Comparison of ENCODE assay signal across 8 mouse cellular contexts in genomic region chr10:78350796-78351556, GRCm38 (mm10). TPM values are rescaled to one million over a fixed set of nuclear protein-coding genes. Genes with fewer than 3 reads are reported as not detected.
DNase-seq lines count a peak whose midpoint lies in the region; ATAC-seq and TF ChIP-seq lines count a peak whose summit lies in the region.

No protein-coding gene starts in this region.

- no peaks in the 10 kb centered on the region for H3K9me3 ChIP-seq in megakaryocyte, embryonic 14.5 days
- H3K9me3 ChIP-seq in limb, embryonic 11.5 days (ENCODE audit: control insufficient read depth, low read length): no peaks in the 10 kb centered on the region

- peak overlapping the region; percentile 94 for H3K9ac ChIP-seq in limb, embryonic 11.5 days (ENCODE audit: low read length)

- H3K4me2 ChIP-seq in limb, embryonic 11.5 days (ENCODE audit: low read depth, severe bottlenecking): peak overlapping the region; percentile 93

- DNase-seq in adrenal gland, postnatal 10 days: peak; percentile 39
- no peak for DNase-seq in adrenal gland, postnatal 4 days (ENCODE audit: low spot score in 2 of 2)
- DNase-seq in limb, embryonic 11.5 days (ENCODE audit: low spot score): no peak
- DNase-seq in layer of hippocampus, adult 18-20 months (ENCODE audit: low spot score in 2 of 2): no peak

- peaks cover 88% of the 10 kb centered on the region for H3K4me1 ChIP-seq in megakaryocyte, embryonic 14.5 days
- H3K4me1 ChIP-seq in limb, embryonic 11.5 days (ENCODE audit: control insufficient read depth, insufficient read depth, low read length): peaks cover 16% of the 10 kb centered on the region
- H3K4me1 ChIP-seq in olfactory bulb, adult 2 months (ENCODE audit: control insufficient read depth, insufficient read depth, low read length): peaks cover 34% of the 10 kb centered on the region

- 47% methylated on average over 6 of the region's 6 CpGs for WGBS in limb, embryonic 11.5 days
- 7% methylated on average over 6 of the region's 6 CpGs for WGBS in olfactory bulb, adult 2 months

- no peak for TF ChIP-seq POLR2A in olfactory bulb, adult 2 months (IDR thresholded peaks at IDR 0.05; ENCODE audit: insufficient read depth, low read depth, low read length)

- ATAC-seq in megakaryocyte, adult 5-6 weeks (ENCODE audit: poor library complexity, severe bottlenecking): no peak
- no peak for ATAC-seq in limb, embryonic 11.5 days (ENCODE audit: insufficient number of reproducible peaks, low FRiP score, low TSS enrichment, low read depth)
- no peak for ATAC-seq in activated CD4-positive, CD25-positive, alpha-beta regulatory T cell, adult 4 months

- peaks cover 5% of the 10 kb centered on the region for H3K27me3 ChIP-seq in megakaryocyte, embryonic 14.5 days (replicated peaks)
- H3K27me3 ChIP-seq in limb, embryonic 11.5 days (ENCODE audit: control insufficient read depth, insufficient read depth, low read length): no peaks in the 10 kb centered on the region

- peaks cover 37% of the 10 kb centered on the region for H3K36me3 ChIP-seq in megakaryocyte, embryonic 14.5 days (replicated peaks; ENCODE audit: low read length)
- no peaks in the 10 kb centered on the region for H3K36me3 ChIP-seq in limb, embryonic 11.5 days (ENCODE audit: control insufficient read depth, insufficient read depth, low read length)

- H3K27ac ChIP-seq in limb, embryonic 11.5 days (replicated peaks; ENCODE audit: low read depth, low read length): no peak overlapping the region
- no peak overlapping the region for H3K27ac ChIP-seq in olfactory bulb, adult 2 months (ENCODE audit: insufficient read depth, low read depth, low read length)

- H3K4me3 ChIP-seq in megakaryocyte, embryonic 14.5 days (replicated peaks): peak overlapping the region; percentile 93
- H3K4me3 ChIP-seq in limb, embryonic 11.5 days (ENCODE audit: low read depth, low read length): peak overlapping the region; percentile 78
- peak overlapping the region; percentile 71 for H3K4me3 ChIP-seq in olfactory bulb, adult 2 months (ENCODE audit: insufficient read depth, low read depth, low read length)

- no peak for TF ChIP-seq CTCF in olfactory bulb, adult 2 months (IDR thresholded peaks at IDR 0.05; ENCODE audit: insufficient read depth, low read depth, low read length)

RNA-seq across cellular contexts. Expression of gene Agpat3, which starts 1.3 kb away (rescaled TPM):
- total RNA-seq in adrenal gland, postnatal 10 days (2021): 100 to 1,000 TPM; 327 to 351 TPM
- 100 to 1,000 TPM; 203 to 217 TPM for total RNA-seq in adrenal gland, postnatal 4 days (2021)
- polyA plus RNA-seq in megakaryocyte, embryonic 14.5 days (2012; ENCODE audit: insufficient read depth, low replicate concordance): 205 and 237 TPM in 2 replicates
- total RNA-seq in megakaryocyte, adult 5-6 weeks (2015): 1.8 and 2.4 TPM in 2 replicates
- 2.8 and 5.2 TPM in 2 replicates for total RNA-seq in megakaryocyte, adult 5-6 weeks (2017)
- 37.4 and 38.0 TPM in 2 replicates for polyA plus RNA-seq in limb, embryonic 11.5 days (2014; fragmentation: Nextera tagmentation; extraction: Ambion mirVana)
- 102 TPM in 1 of 2 replicates, not detected in the other for polyA plus RNA-seq in olfactory bulb, adult 2 months (2012; ENCODE audit: insufficient read depth, insufficient read length, low replicate concordance, missing spikeins)
- 100 to 1,000 TPM; 217 to 218 TPM for total RNA-seq in layer of hippocampus, adult 18-20 months (2021)
- 100 to 1,000 TPM in 1 of 2 experiments, 10 to 100 TPM in 1; 88.9 to 102 TPM for polyA plus RNA-seq in activated CD4-positive, CD25-positive, alpha-beta regulatory T cell, adult 4 months (2017; shearing (Covaris generic))

Comparison
In these comparisons a context has a peak if more than half of its experiments do, and no peak if none do; other contexts are left out.
1. RNA of gene Agpat3, which starts 1.3 kb away (total RNA-seq): 327 to 351 TPM in adrenal gland, postnatal 10 days, 217 to 218 TPM in layer of hippocampus, adult 18-20 months and 203 to 217 TPM in adrenal gland, postnatal 4 days; 1.8 to 5.2 TPM in megakaryocyte, adult 5-6 weeks; every median in the first group is over 10 times any median in the second.
2. Peak in every context shown above with its lines, with median percentiles within 50 percentile points of each other: H3K4me3 ChIP-seq.